ENCODE assay signal across 24 mouse cellular contexts in the genomic region with DNA sequence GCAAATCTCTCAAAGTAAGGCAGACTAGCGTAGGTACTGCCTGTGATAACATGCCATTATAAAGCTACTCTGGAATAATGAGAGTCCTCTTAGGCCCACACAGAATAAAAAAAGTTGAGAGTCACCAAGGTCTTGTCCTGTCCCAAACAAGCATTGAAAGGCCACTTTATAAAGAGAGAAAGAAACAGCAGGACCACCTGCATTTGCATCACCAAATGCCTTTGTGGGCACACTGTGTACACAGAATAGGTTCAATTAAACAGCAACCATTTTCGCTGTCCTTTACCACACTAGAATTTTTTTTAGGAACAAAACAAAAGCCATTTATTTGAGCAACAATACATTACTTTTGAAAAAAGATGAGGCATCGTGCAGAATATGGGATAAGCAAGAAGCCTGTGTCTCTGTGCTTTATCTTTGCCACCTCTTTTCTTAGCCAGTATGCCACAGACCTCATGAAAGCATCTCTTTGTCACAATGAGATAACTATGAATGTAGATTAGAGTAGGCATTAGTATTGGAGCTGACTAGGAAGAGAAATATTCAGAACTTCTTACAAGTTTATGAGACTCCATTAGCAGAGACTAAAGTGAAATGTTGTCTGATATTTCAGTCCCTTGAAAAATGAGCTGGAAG.
DNase-seq lines count a peak whose midpoint lies in the region; ATAC-seq lines count a peak whose summit lies in the region.
"Had no signal": no experiment of that assay in that cellular context is flagged by ENCODE, and none has a peak within 500 bp of the region (broad histone marks: within the 10 kb centered on the region; RNA-seq: fewer than 3 reads in every experiment).

No protein-coding gene starts in this region.

- no peaks in the 10 kb centered on the region for H3K27me3 ChIP-seq in hindbrain, embryonic 11.5 days (ENCODE audit: control insufficient read depth, insufficient read depth, low read length)
- no peaks in the 10 kb centered on the region for H3K27me3 ChIP-seq in hindbrain, embryonic 12.5 days
- H3K27me3 ChIP-seq: embryonic facial prominence, embryonic 12.5 days; forebrain, embryonic 15.5 days; hindbrain, embryonic 15.5 days had no signal

- H3K36me3 ChIP-seq in hindbrain, embryonic 11.5 days (ENCODE audit: control insufficient read depth, insufficient read depth, low read length) = no peaks in the 10 kb centered on the region
- H3K36me3 ChIP-seq in hindbrain, embryonic 12.5 days = no peaks in the 10 kb centered on the region
- H3K36me3 ChIP-seq: embryonic facial prominence, embryonic 12.5 days; forebrain, embryonic 15.5 days; heart, embryonic 10.5 days; hindbrain, embryonic 15.5 days had no signal

- H3K4me2 ChIP-seq in hindbrain, embryonic 11.5 days (replicated peaks; ENCODE audit: low read depth, low read length) = no peak overlapping the region
- no peak overlapping the region for H3K4me2 ChIP-seq in hindbrain, embryonic 12.5 days (replicated peaks)
- H3K4me2 ChIP-seq: embryonic facial prominence, embryonic 12.5 days; forebrain, embryonic 15.5 days; hindbrain, embryonic 15.5 days had no signal

- H3K4me1 ChIP-seq in hindbrain, embryonic 11.5 days (replicated peaks; ENCODE audit: control insufficient read depth, insufficient read depth, low read length) = no peaks in the 10 kb centered on the region
- no peaks in the 10 kb centered on the region for H3K4me1 ChIP-seq in hindbrain, embryonic 12.5 days
- H3K4me1 ChIP-seq: embryonic facial prominence, embryonic 12.5 days; forebrain, embryonic 15.5 days; heart, embryonic 10.5 days; hindbrain, embryonic 15.5 days had no signal

- peak; percentile 2 for DNase-seq in embryo, embryonic 11 days
- DNase-seq in embryo, embryonic 10 days (ENCODE audit: low spot score) = no peak
- DNase-seq in hindbrain, embryonic 11.5 days (ENCODE audit: low spot score) = no peak
- DNase-seq in ZHBTc4 (ENCODE audit: low read depth, low spot score) = peak; percentile 0
- no peak for DNase-seq in ovary, postnatal 14 days (ENCODE audit: low spot score)
- DNase-seq in gastrocnemius, postnatal 4 days (ENCODE audit: low spot score in 2 of 2) = no peak
- DNase-seq: adrenal gland, adult 2 months; adrenal gland, postnatal 25 days; B cell, adult 2 months; cerebellum, adult 2 months; cerebellum, postnatal 10 days; gastrocnemius, adult 2 months; gastrocnemius, postnatal 25 days; heart, adult 11 months; heart, postnatal 10 days; kidney, adult 2 months had no signal

- H3K27ac ChIP-seq in hindbrain, embryonic 11.5 days (ENCODE audit: low read depth, low read length) = no peak overlapping the region
- no peak overlapping the region for H3K27ac ChIP-seq in hindbrain, embryonic 12.5 days
- H3K27ac ChIP-seq: embryonic facial prominence, embryonic 12.5 days; forebrain, embryonic 15.5 days; gastrocnemius, adult 2 months; heart, embryonic 10.5 days; hindbrain, embryonic 15.5 days had no signal

- no peaks in the 10 kb centered on the region for H3K9me3 ChIP-seq in hindbrain, embryonic 11.5 days (ENCODE audit: control insufficient read depth, low read length)
- no peaks in the 10 kb centered on the region for H3K9me3 ChIP-seq in hindbrain, embryonic 12.5 days (replicated peaks)
- H3K9me3 ChIP-seq: embryonic facial prominence, embryonic 12.5 days; forebrain, embryonic 15.5 days; heart, embryonic 10.5 days; hindbrain, embryonic 15.5 days had no signal

- 25% methylated on average over 3 of the region's 3 CpGs for WGBS in hindbrain, embryonic 11.5 days
- WGBS in hindbrain, embryonic 12.5 days = 33% methylated on average over 3 of the region's 3 CpGs

- no peak overlapping the region for H3K4me3 ChIP-seq in hindbrain, embryonic 11.5 days (ENCODE audit: low read depth, low read length)
- no peak overlapping the region for H3K4me3 ChIP-seq in hindbrain, embryonic 12.5 days
- H3K4me3 ChIP-seq: embryonic facial prominence, embryonic 12.5 days; forebrain, embryonic 15.5 days; gastrocnemius, adult 2 months; heart, embryonic 10.5 days; hindbrain, embryonic 15.5 days had no signal

- peak; percentile 67; the same call in 1 of the 2 replicates for ATAC-seq in hindbrain, embryonic 11.5 days (ENCODE audit: low FRiP score)
- ATAC-seq in hindbrain, embryonic 12.5 days (ENCODE audit: low FRiP score) = no peak
- ATAC-seq: CD4-positive, CD25-positive, alpha-beta regulatory T cell, adult 4 months; forebrain, embryonic 15.5 days; intestine, embryonic 16.5 days; Patski had no signal

- H3K9ac ChIP-seq in hindbrain, embryonic 11.5 days (ENCODE audit: low read depth, low read length) = no peak overlapping the region
- no peak overlapping the region for H3K9ac ChIP-seq in hindbrain, embryonic 12.5 days
- H3K9ac ChIP-seq: embryonic facial prominence, embryonic 12.5 days; forebrain, embryonic 15.5 days; hindbrain, embryonic 15.5 days had no signal

Comparison
In these comparisons a context has a peak if more than half of its experiments do, and no peak if none do; other contexts are left out.
1. DNase-seq: peak in embryo, embryonic 11 days (single experiment) and ZHBTc4 (single experiment); none in embryo, embryonic 10 days (single experiment), hindbrain, embryonic 11.5 days (single experiment), ovary, postnatal 14 days (single experiment) and gastrocnemius, postnatal 4 days (0 of 2).